Comparison of ENCODE assay signal across 17 mouse cellular contexts in the genomic region with DNA sequence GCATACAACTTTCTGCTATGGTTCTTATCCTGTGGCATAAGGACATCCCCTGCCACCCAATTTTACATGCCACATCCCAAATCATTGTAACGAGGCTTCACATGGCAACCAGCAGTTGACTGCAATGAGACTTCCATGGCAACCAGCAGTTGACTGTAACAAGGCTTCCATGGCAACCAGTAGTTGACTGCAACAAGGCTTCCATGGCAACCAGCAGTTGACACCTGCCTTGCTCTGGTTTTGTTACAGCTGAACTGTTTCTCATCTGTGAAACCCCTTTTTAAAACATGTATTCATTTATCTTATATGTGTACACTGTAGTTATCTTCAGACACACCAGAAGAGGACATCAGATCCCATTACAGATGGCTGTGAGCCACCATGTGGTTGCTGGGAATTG.
DNase-seq lines count a peak whose midpoint lies in the region; ATAC-seq and TF ChIP-seq lines count a peak whose summit lies in the region.
"Had no signal": no experiment of that assay in that cellular context is flagged by ENCODE, and none has a peak within 500 bp of the region (broad histone marks: within the 10 kb centered on the region; RNA-seq: fewer than 3 reads in every experiment).

No protein-coding gene starts in this region.

- no peaks in the 10 kb centered on the region for H3K9me3 ChIP-seq in forebrain, postnatal 0 days (ENCODE audit: low read length)
- no peaks in the 10 kb centered on the region for H3K9me3 ChIP-seq in forebrain, embryonic 13.5 days (replicated peaks)
- no peaks in the 10 kb centered on the region for H3K9me3 ChIP-seq in midbrain, embryonic 14.5 days (ENCODE audit: control insufficient read depth, low read length)
- H3K9me3 ChIP-seq in midbrain, embryonic 10.5 days (replicated peaks), result no peaks in the 10 kb centered on the region
- H3K9me3 ChIP-seq: embryonic facial prominence, embryonic 10.5 days; hindbrain, embryonic 15.5 days had no signal

- peak; percentile 29 for DNase-seq in forebrain, postnatal 0 days
- peak; percentile 15 for DNase-seq in midbrain, embryonic 14.5 days
- no peak for DNase-seq in midbrain, embryonic 10.5 days (ENCODE audit: low spot score)
- peak; percentile 30 for DNase-seq in brain, embryonic 14.5 days (ENCODE audit: low read depth)
- no peak for DNase-seq in urinary bladder, postnatal 10 days (ENCODE audit: low spot score)
- DNase-seq in ovary, postnatal 10 days (ENCODE audit: low spot score), result no peak
- DNase-seq: adrenal gland, postnatal 14 days; cerebellum, adult 18-20 months; cerebellum, adult 9-11 months; cerebellum, postnatal 36 days; gastrocnemius, postnatal 14 days; heart, postnatal 10 days had no signal

- H3K9ac ChIP-seq in forebrain, postnatal 0 days, result no peak overlapping the region
- no peak overlapping the region for H3K9ac ChIP-seq in forebrain, embryonic 13.5 days
- H3K9ac ChIP-seq in midbrain, embryonic 14.5 days (replicated peaks; ENCODE audit: low read length), result no peak overlapping the region
- H3K9ac ChIP-seq: hindbrain, embryonic 15.5 days had no signal

- no peak for TF ChIP-seq POLR2A in brain, embryonic 14.5 days (IDR thresholded peaks at IDR 0.05; ENCODE audit: borderline replicate concordance, extremely low read depth, insufficient read depth, insufficient read length, poor library complexity, severe bottlenecking)

- no peak overlapping the region for H3K4me3 ChIP-seq in forebrain, postnatal 0 days (ENCODE audit: low read depth, low read length)
- H3K4me3 ChIP-seq in forebrain, embryonic 13.5 days, result no peak overlapping the region
- H3K4me3 ChIP-seq in midbrain, embryonic 14.5 days (replicated peaks; ENCODE audit: low read depth, low read length), result no peak overlapping the region
- no peak overlapping the region for H3K4me3 ChIP-seq in midbrain, embryonic 10.5 days
- H3K4me3 ChIP-seq: embryonic facial prominence, embryonic 10.5 days; hindbrain, embryonic 15.5 days had no signal

- WGBS in forebrain, postnatal 0 days, result 41% methylated on average over 1 of the region's 1 CpGs
- WGBS in forebrain, embryonic 13.5 days, result 66% methylated on average over 1 of the region's 1 CpGs
- WGBS in midbrain, embryonic 14.5 days, result 48% methylated on average over 1 of the region's 1 CpGs
- WGBS in midbrain, embryonic 10.5 days, result 73% methylated on average over 1 of the region's 1 CpGs

- no peaks in the 10 kb centered on the region for H3K4me1 ChIP-seq in forebrain, postnatal 0 days (ENCODE audit: insufficient read depth)
- H3K4me1 ChIP-seq in forebrain, embryonic 13.5 days, result no peaks in the 10 kb centered on the region
- H3K4me1 ChIP-seq in midbrain, embryonic 14.5 days (ENCODE audit: control insufficient read depth, insufficient read depth, low read length), result no peaks in the 10 kb centered on the region
- H3K4me1 ChIP-seq in midbrain, embryonic 10.5 days, result no peaks in the 10 kb centered on the region
- H3K4me1 ChIP-seq: embryonic facial prominence, embryonic 10.5 days; hindbrain, embryonic 15.5 days had no signal

- ATAC-seq in forebrain, postnatal 0 days, result peak; percentile 75
- no peak for ATAC-seq in forebrain, embryonic 13.5 days
- no peak for ATAC-seq in midbrain, embryonic 14.5 days (ENCODE audit: low FRiP score, low TSS enrichment)
- ATAC-seq: activated CD4-positive, CD25-positive, alpha-beta regulatory T cell, adult 4 months; forebrain, embryonic 16.5 days had no signal

- no peak overlapping the region for H3K4me2 ChIP-seq in forebrain, postnatal 0 days (ENCODE audit: low read depth)
- no peak overlapping the region for H3K4me2 ChIP-seq in forebrain, embryonic 13.5 days
- H3K4me2 ChIP-seq in midbrain, embryonic 14.5 days (ENCODE audit: low read length), result no peak overlapping the region
- H3K4me2 ChIP-seq: hindbrain, embryonic 15.5 days had no signal

- TF ChIP-seq CTCF in forebrain, postnatal 0 days (IDR thresholded peaks at IDR 0.05; ENCODE audit: low read depth), result no peak
- TF ChIP-seq CTCF in brain, embryonic 14.5 days (IDR thresholded peaks at IDR 0.05; ENCODE audit: borderline replicate concordance, extremely low read depth, insufficient read depth, insufficient read length), result no peak

- no peak overlapping the region for H3K27ac ChIP-seq in forebrain, postnatal 0 days (ENCODE audit: low read depth, low read length)
- no peak overlapping the region for H3K27ac ChIP-seq in forebrain, embryonic 13.5 days
- no peak overlapping the region for H3K27ac ChIP-seq in midbrain, embryonic 14.5 days (replicated peaks; ENCODE audit: low read depth, low read length)
- no peak overlapping the region for H3K27ac ChIP-seq in midbrain, embryonic 10.5 days (replicated peaks)
- H3K27ac ChIP-seq: embryonic facial prominence, embryonic 10.5 days; hindbrain, embryonic 15.5 days had no signal

- no peaks in the 10 kb centered on the region for H3K36me3 ChIP-seq in forebrain, postnatal 0 days (ENCODE audit: insufficient read depth)
- H3K36me3 ChIP-seq in forebrain, embryonic 13.5 days (ENCODE audit: poor library complexity, severe bottlenecking), result no peaks in the 10 kb centered on the region
- no peaks in the 10 kb centered on the region for H3K36me3 ChIP-seq in midbrain, embryonic 14.5 days (ENCODE audit: control insufficient read depth, insufficient read depth, low read length)
- no peaks in the 10 kb centered on the region for H3K36me3 ChIP-seq in midbrain, embryonic 10.5 days
- H3K36me3 ChIP-seq: embryonic facial prominence, embryonic 10.5 days; hindbrain, embryonic 15.5 days had no signal

- no peaks in the 10 kb centered on the region for H3K27me3 ChIP-seq in forebrain, postnatal 0 days (ENCODE audit: insufficient read depth, low read length)
- H3K27me3 ChIP-seq in forebrain, embryonic 13.5 days, result no peaks in the 10 kb centered on the region
- H3K27me3 ChIP-seq in midbrain, embryonic 14.5 days (ENCODE audit: control insufficient read depth, insufficient read depth, low read length), result no peaks in the 10 kb centered on the region
- H3K27me3 ChIP-seq in midbrain, embryonic 10.5 days (ENCODE audit: low read depth, poor library complexity, severe bottlenecking), result no peaks in the 10 kb centered on the region
- H3K27me3 ChIP-seq: hindbrain, embryonic 15.5 days had no signal

Comparison
In these comparisons a context has a peak if more than half of its experiments do, and no peak if none do; other contexts are left out.
1. DNase-seq: peak in forebrain, postnatal 0 days (single experiment), midbrain, embryonic 14.5 days (single experiment) and brain, embryonic 14.5 days (single experiment); none in midbrain, embryonic 10.5 days (single experiment), urinary bladder, postnatal 10 days (single experiment) and ovary, postnatal 10 days (single experiment).